Mouse (Mus musculus) E14TG2a.4 (cell line): ENCODE measurements at regions not wholly inside any gene's neighbourhood (a gene's known extent, or its start where the extent isn't known, plus 50 kb on each side); places are given as distances from the start of the nearest gene placed in this dataset.
"Not testable (repeated sequence)": the region's sequence is repeated elsewhere in the genome, so short reads cannot be mapped to it uniquely, and the experiment has no call there.

Experiments used
- H3K27me3 ChIP-seq: 2 replicates; pipeline ENCODE4 v1.6.1; 2014; ENCODE audit warnings: low read length, control low read depth; ENCODE audit not compliant: insufficient read depth
- H3K36me3 ChIP-seq: 2 replicates; pipeline ENCODE4 v1.6.1; 2014; ENCODE audit warnings: low read length, control low read depth; ENCODE audit not compliant: insufficient read depth
- H3K4me1 ChIP-seq: replicated peaks from 2 replicates; pipeline ENCODE4 v1.6.1; 2014; ENCODE audit warnings: low read depth, low read length, control low read depth
- H3K4me3 ChIP-seq: replicated peaks from 2 replicates; pipeline ENCODE4 v1.5.1; 2014; ENCODE audit warnings: mild to moderate bottlenecking, low read length
- H3K9me3 ChIP-seq: 2 replicates; pipeline ENCODE4 v1.6.1; 2014; ENCODE audit warnings: low read length, control low read depth
- CTCF ChIP-seq: conservative IDR thresholded peaks from 2 replicates; pipeline ENCODE4 v1.5.1; 2014; ENCODE audit warnings: low read length
- NANOG ChIP-seq: IDR thresholded peaks from 2 replicates; pipeline ENCODE4 v1.6.1; 2014; ENCODE audit warnings: borderline replicate concordance, low read length, mixed read lengths
- POU5F1 ChIP-seq: IDR thresholded peaks from 2 replicates; pipeline ENCODE4 v1.6.1; 2014; ENCODE audit warnings: low read length, borderline replicate concordance

GRCm38 (mm10) chr3:49643871-49644270 lies 113.3 kb downstream of the Pcdh18 start:
- no peaks in the 10 kb centered on the region for H3K27me3 ChIP-seq
- peak overlapping the region; percentile 39 for H3K4me3 ChIP-seq
- H3K36me3 ChIP-seq: no peaks in the 10 kb centered on the region
- TF ChIP-seq CTCF (no peak), POU5F1 (no peak), NANOG (no peak)
- H3K4me1 ChIP-seq: 0 out of 2 replicates have a peak, but pooled peaks cover 5% of the 10 kb centered on the region
- no peaks in the 10 kb centered on the region for H3K9me3 ChIP-seq

- no peaks in the 10 kb centered on the region for H3K9me3 ChIP-seq
- H3K27me3 ChIP-seq: no peaks in the 10 kb centered on the region
- no peaks in the 10 kb centered on the region for H3K36me3 ChIP-seq
- 0 out of 2 replicates have a peak, but pooled peaks cover 5% of the 10 kb centered on the region for H3K4me1 ChIP-seq
- TF ChIP-seq POU5F1 (no peak), CTCF (no peak), NANOG (no peak)
- no peak overlapping the region for H3K4me3 ChIP-seq
Measured at GRCm38 (mm10) chr3:49641966-49642758, 115.0 kb downstream of the Pcdh18 start.

GRCm38 (mm10) chr3:49641411-49641810 lies 115.7 kb downstream of the Pcdh18 start:
- Histone ChIP-seq H3K4me1 (0 out of 2 replicates have a peak, but pooled peaks cover 5% of the 10 kb centered on the region), H3K27me3 (no peaks in the 10 kb centered on the region), H3K4me3 (no peak overlapping the region), H3K36me3 (no peaks in the 10 kb centered on the region), H3K9me3 (no peaks in the 10 kb centered on the region)
- no peak for TF ChIP-seq NANOG
- no peak for TF ChIP-seq CTCF
- no peak for TF ChIP-seq POU5F1

GRCm38 (mm10) chr3:49638601-49639000 lies 118.5 kb downstream of the Pcdh18 start:
- 0 out of 2 replicates have a peak, but pooled peaks cover under 1% of the 10 kb centered on the region for H3K4me1 ChIP-seq
- H3K9me3 ChIP-seq: no peaks in the 10 kb centered on the region
- H3K4me3 ChIP-seq: no peak overlapping the region
- TF ChIP-seq NANOG (no peak), POU5F1 (no peak), CTCF (no peak)
- no peaks in the 10 kb centered on the region for H3K36me3 ChIP-seq
- H3K27me3 ChIP-seq: no peaks in the 10 kb centered on the region

- Histone ChIP-seq H3K4me3 (no peak overlapping the region), H3K9me3 (no peaks in the 10 kb centered on the region), H3K36me3 (no peaks in the 10 kb centered on the region), H3K27me3 (no peaks in the 10 kb centered on the region), H3K4me1 (no peaks in the 10 kb centered on the region)
- TF ChIP-seq POU5F1 (no peak), NANOG (no peak), CTCF (no peak)
Measured at GRCm38 (mm10) chr3:49636676-49637075, 120.4 kb downstream of the Pcdh18 start.

- no peak for TF ChIP-seq POU5F1
- Histone ChIP-seq H3K36me3 (no peaks in the 10 kb centered on the region), H3K27me3 (no peaks in the 10 kb centered on the region), H3K4me1 (no peaks in the 10 kb centered on the region), H3K9me3 (no peaks in the 10 kb centered on the region), H3K4me3 (no peak overlapping the region)
Measured at GRCm38 (mm10) chr3:49592706-49593451, 164.2 kb downstream of the Pcdh18 start.

GRCm38 (mm10) chr3:49590234-49590633 lies 166.9 kb downstream of the Pcdh18 start:
- no peaks in the 10 kb centered on the region for H3K4me1 ChIP-seq
- no peaks in the 10 kb centered on the region for H3K27me3 ChIP-seq
- H3K36me3 ChIP-seq: no peaks in the 10 kb centered on the region
- H3K4me3 ChIP-seq: no peak overlapping the region
- no peaks in the 10 kb centered on the region for H3K9me3 ChIP-seq
- TF ChIP-seq POU5F1 (no peak), NANOG (no peak), CTCF (no peak)

- Histone ChIP-seq H3K36me3 (no peaks in the 10 kb centered on the region), H3K9me3 (no peaks in the 10 kb centered on the region), H3K4me3 (no peak overlapping the region), H3K27me3 (no peaks in the 10 kb centered on the region), H3K4me1 (no peaks in the 10 kb centered on the region)
- no peak for TF ChIP-seq NANOG
- no peak for TF ChIP-seq CTCF
- no peak for TF ChIP-seq POU5F1
Measured at GRCm38 (mm10) chr3:49586531-49587168, 170.5 kb downstream of the Pcdh18 start.

GRCm38 (mm10) chr3:49585962-49586361 lies 171.2 kb downstream of the Pcdh18 start:
- H3K4me1 ChIP-seq, H3K4me3 ChIP-seq, H3K27me3 ChIP-seq, H3K9me3 ChIP-seq, H3K36me3 ChIP-seq: not testable (repeated sequence)
